Mouse (Mus musculus) C2C12 (cell line): ENCODE data around the gene Ttc41. TPM values are rescaled to one million over a fixed set of nuclear protein-coding genes. Genes with fewer than 3 reads are reported as not detected.
"Not testable (repeated sequence)": the region's sequence is repeated elsewhere in the genome, so short reads cannot be mapped to it uniquely, and the experiment has no call there.

ENCODE experiments used
- H3K27me3 ChIP-seq: one replicate; pipeline ENCODE4 v1.6.1; 2011; ENCODE audit not compliant: control insufficient read depth, insufficient read depth, insufficient read length
- H3K36me3 ChIP-seq: one replicate; pipeline ENCODE4 v1.6.1; 2011; ENCODE audit not compliant: control insufficient read depth, insufficient read depth
- H3K4me3 ChIP-seq: one replicate; pipeline ENCODE4 v1.5.1; 2011; ENCODE audit warnings: mild to moderate bottlenecking, control low read depth; ENCODE audit not compliant: poor library complexity, insufficient read depth, severe bottlenecking
- H3K79me2 ChIP-seq: one replicate; pipeline ENCODE4 v1.6.1; 2011; ENCODE audit not compliant: control insufficient read depth, insufficient read depth
- H3K79me3 ChIP-seq: one replicate; pipeline ENCODE4 v1.6.1; 2011; ENCODE audit warnings: low read depth, control low read depth
- H3ac ChIP-seq: one replicate; pipeline ENCODE3; 2011; ENCODE audit warnings: low read depth; ENCODE audit not compliant: control insufficient read depth, insufficient read length
- CEBPB ChIP-seq: IDR thresholded peaks from one replicate; pipeline ENCODE4 v1.6.1; 2011; ENCODE audit warnings: low read depth, mild to moderate bottlenecking, control low read depth, moderate library complexity
- CTCF ChIP-seq: IDR thresholded peaks from one replicate; pipeline ENCODE4 v1.5.1; 2011; ENCODE audit not compliant: control insufficient read depth, insufficient read depth, insufficient read length
- FOSL1 ChIP-seq: IDR thresholded peaks from one replicate; pipeline ENCODE4 v1.8.0; 2011; ENCODE audit warnings: mild to moderate bottlenecking, low read length; ENCODE audit not compliant: poor library complexity, insufficient read depth, severe bottlenecking
- MAX ChIP-seq: IDR thresholded peaks from one replicate; pipeline ENCODE4 v1.6.1; 2011; ENCODE audit warnings: mild to moderate bottlenecking, control low read depth
- MYOD1 ChIP-seq: IDR thresholded peaks from one replicate; pipeline ENCODE4 v1.6.1; 2011; ENCODE audit warnings: low read depth; ENCODE audit not compliant: control insufficient read depth, insufficient read length
- MYOG ChIP-seq: IDR thresholded peaks from one replicate; pipeline ENCODE4 v1.6.1; 2011; ENCODE audit not compliant: control insufficient read depth, insufficient read length; ENCODE audit errors: extremely low read depth
- USF1 ChIP-seq: IDR thresholded peaks from one replicate; pipeline ENCODE4 v1.6.1; 2011; ENCODE audit warnings: low read depth, mild to moderate bottlenecking, control low read depth, moderate library complexity
- long read RNA-seq, 2 experiments: library from polyadenylated mRNA; unstranded; transcript quantifications; one replicate each; pipeline ENCODE4 v2.0.0; 2019 to 2020
- polyA plus RNA-seq: library from polyadenylated mRNA; unstranded; fragments of >200 nt; fragmentation: generic; extraction: Trizol; gene quantifications from one replicate; pipeline ENCODE4 v1.2.1, GENCODE M21; 2012; ENCODE audit warnings: missing spikeins

The Ttc41 gene
- polyA plus RNA-seq = 0.35 TPM
- long read RNA-seq, experiment 1, partial matches to known transcripts = 1 of 1 reads
- long read RNA-seq, experiment 1, other reads (novel, unspliced or antisense) = 0 of 1 reads
- long read RNA-seq, experiment 2, partial matches to known transcripts = 2 of 2 reads
- long read RNA-seq, experiment 2, other reads (novel, unspliced or antisense) = 0 of 2 reads

GRCm38 (mm10) chr10:86705318-86705921 lies at the start of gene Ttc41, which contains the start of gene Hsp90b1:
TSS of gene Ttc41 (plus strand) at chr10:86705811.
TSS of gene Hsp90b1 (minus strand) at chr10:86705509.
- peaks cover 46% of the 10 kb centered on the region for H3K79me3 ChIP-seq
- peaks cover 41% of the 10 kb centered on the region for H3K36me3 ChIP-seq
- H3K79me2 ChIP-seq = peaks cover 49% of the 10 kb centered on the region
- no peaks in the 10 kb centered on the region for H3K27me3 ChIP-seq
- H3K4me3 ChIP-seq = peak within 1 kb of the TSS; percentile 89
- peak within 1 kb of the TSS; percentile 84 for H3ac ChIP-seq
- TF ChIP-seq MAX (peak; percentile 48), MYOD1 (no peak)

GRCm38 (mm10) chr10:86670550-86670949 lies 35.1 kb upstream of the Ttc41 start:
- not testable (repeated sequence) for H3K36me3 ChIP-seq

GRCm38 (mm10) chr10:86684797-86685178 lies 20.8 kb upstream of the Ttc41 start:
- not testable (repeated sequence) for H3K36me3 ChIP-seq, H3K79me2 ChIP-seq, H3K27me3 ChIP-seq, H3ac ChIP-seq, H3K79me3 ChIP-seq
- H3K4me3 ChIP-seq = peak overlapping the region; percentile 51

More at GRCm38 (mm10) chr10:86670550-86670949, 35.1 kb upstream of the Ttc41 start:
- H3K79me3 ChIP-seq, H3K79me2 ChIP-seq, H3K4me3 ChIP-seq, H3K27me3 ChIP-seq, H3ac ChIP-seq: not testable (repeated sequence)

- TF ChIP-seq MAX (peak; percentile 21), USF1 (peak; percentile 90)
- H3K79me2 ChIP-seq, H3K27me3 ChIP-seq, H3K79me3 ChIP-seq: not testable (repeated sequence)
- H3K36me3 ChIP-seq = peaks cover 10% of the 10 kb centered on the region
- H3K4me3 ChIP-seq = peak overlapping the region; percentile 51
- peak overlapping the region; percentile 73 for H3ac ChIP-seq
These were observed 20.2 kb upstream of the Ttc41 start for GRCm38 (mm10) chr10:86685179-86686016.

GRCm38 (mm10) chr10:86686017-86686360 lies 19.6 kb upstream of the Ttc41 start:
- not testable (repeated sequence) for H3K27me3 ChIP-seq, H3K79me2 ChIP-seq, H3K79me3 ChIP-seq
- H3K4me3 ChIP-seq = peak overlapping the region; percentile 51
- H3K36me3 ChIP-seq = peaks cover 14% of the 10 kb centered on the region
- peak overlapping the region; percentile 49 for H3ac ChIP-seq

- Histone ChIP-seq H3K27me3 (no peaks in the 10 kb centered on the region), H3K36me3 (peaks cover 89% of the 10 kb centered on the region), H3K79me2 (peaks cover 79% of the 10 kb centered on the region), H3K79me3 (peaks cover 66% of the 10 kb centered on the region), H3K4me3 (no peak overlapping the region), H3ac (no peak overlapping the region)
- TF ChIP-seq MYOD1 (no peak), USF1 (no peak), MYOG (no peak), FOSL1 (no peak), CTCF (no peak), CEBPB (no peak), MAX (no peak)
These were observed 5.4 kb upstream of the Ttc41 start for GRCm38 (mm10) chr10:86700251-86700650.
